Mouse (Mus musculus) naive thymus-derived CD4-positive, alpha-beta T cell, adult 2 months (primary cell): Measurements from ENCODE around the gene Slc43a2.

Experiments
- DNase-seq: peaks from one replicate; pipeline ENCODE4 v3.0.0-alpha.2; 2011; ENCODE audit warnings: low read depth

The Slc43a2 gene

DNA sequence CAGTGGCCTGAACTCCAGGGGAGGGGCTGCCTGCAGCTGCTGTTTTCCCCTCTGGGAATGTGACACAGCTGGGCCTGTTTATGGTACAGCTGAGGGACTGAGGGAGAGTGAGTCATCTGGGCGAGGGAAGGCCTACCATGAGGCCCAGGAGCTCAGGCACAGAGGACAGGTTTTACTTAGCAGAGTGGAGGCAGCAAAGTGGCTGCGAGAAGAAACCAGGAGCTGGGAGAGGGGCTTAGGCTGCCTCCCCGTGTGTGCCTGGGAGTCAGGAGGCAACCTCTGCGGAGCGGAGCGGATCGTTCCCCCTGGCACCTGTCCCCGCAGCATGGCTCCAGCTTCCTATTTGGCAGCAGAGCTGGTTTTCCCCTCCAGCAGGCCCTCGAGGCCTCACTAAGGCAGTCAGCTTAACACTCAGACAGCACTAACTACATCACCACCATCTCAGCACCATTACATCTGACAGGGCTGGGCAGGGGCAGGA lies 20.5 kb downstream of the Slc43a2 start:
- DNase-seq: no peak

DNA sequence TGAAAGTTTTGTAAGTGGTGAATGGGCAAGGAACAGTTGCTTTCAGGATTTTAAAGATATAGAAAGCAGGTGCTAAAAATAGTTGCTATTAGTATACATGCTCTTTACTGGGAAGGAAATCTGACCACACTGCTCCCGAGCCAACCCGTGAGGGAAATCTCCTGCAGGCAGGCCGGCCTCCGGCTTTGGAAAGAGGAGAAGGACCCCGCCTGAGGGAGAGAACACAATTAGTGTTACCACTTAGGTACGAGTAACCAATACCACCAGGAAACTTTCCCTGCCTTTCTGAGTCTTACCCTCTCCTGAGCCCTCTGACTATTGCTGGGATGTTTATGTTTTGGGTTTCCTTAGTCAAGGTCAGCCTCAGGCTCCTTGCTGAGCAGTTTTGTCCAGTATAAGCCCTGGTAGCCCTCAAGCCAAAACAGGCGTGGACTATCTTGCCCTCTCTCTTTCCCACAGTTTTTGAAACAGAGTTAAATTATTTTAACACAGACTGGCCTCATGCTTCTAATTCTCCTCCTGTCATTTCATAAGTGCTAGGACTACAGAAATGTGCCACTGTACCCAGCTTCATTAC lies 21.5 kb downstream of the Slc43a2 start:
- DNase-seq: no peak

DNA sequence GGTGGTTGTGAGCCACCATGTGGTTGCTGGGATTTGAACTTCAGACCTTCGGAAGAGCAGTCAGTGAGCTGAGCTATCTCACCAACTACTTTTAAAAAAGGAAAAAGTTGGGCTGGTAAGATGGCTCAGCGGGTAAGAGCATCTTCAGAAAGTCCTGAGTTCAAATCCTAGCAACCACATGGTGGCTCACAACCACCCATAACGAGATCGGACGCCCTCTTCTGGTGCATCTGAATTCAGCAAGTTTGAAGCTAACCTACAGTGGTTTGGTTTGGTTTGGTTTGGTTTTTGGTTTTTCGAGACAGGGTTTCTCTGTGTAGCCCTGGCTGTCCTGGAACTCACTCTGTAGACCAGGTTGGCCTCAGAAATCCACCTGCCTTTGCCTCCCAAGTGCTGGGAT lies 24.5 kb downstream of the Slc43a2 start:
- peak; percentile 33 for DNase-seq

DNA sequence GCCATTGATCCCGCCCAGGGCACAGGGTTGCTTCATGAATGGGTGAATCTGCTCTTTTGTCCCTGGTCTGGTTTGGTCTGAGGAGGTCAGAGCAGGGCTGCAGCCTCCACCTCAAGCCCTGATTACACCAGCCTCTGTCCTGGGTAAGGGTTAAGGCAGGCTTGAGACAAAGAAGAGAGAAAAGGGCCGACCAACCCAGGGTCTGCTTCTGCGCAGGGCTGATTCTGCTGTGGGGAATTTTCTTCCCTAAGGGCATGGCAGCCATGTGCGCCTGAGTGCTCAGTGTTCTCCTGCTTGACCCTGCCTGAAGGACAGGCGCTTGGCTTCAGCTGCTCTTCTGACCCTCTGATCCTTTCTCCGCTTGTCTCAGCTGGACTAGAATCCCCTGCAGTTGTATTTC lies 25.6 kb downstream of the Slc43a2 start:
- DNase-seq: no peak

DNA sequence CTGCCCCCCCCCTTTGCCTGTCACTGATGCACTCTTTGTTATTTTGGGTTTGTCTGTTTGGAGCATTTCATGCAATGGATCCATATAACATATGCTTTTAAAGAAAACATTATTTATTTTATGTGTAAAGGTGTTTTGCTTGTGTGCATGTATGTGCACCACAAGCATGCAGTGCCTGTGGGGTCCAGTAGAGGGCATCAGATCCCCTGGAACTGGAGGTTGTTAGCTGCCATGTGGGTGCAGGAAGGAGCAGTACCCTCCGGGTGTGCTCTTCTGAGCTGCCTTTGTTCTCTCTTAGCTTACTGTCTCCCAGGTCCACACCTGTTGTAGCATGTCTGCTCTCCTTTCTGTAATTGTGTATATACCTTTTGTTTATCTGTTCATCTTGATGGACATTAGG lies 26.6 kb downstream of the Slc43a2 start:
- DNase-seq: peak; percentile 48

DNA sequence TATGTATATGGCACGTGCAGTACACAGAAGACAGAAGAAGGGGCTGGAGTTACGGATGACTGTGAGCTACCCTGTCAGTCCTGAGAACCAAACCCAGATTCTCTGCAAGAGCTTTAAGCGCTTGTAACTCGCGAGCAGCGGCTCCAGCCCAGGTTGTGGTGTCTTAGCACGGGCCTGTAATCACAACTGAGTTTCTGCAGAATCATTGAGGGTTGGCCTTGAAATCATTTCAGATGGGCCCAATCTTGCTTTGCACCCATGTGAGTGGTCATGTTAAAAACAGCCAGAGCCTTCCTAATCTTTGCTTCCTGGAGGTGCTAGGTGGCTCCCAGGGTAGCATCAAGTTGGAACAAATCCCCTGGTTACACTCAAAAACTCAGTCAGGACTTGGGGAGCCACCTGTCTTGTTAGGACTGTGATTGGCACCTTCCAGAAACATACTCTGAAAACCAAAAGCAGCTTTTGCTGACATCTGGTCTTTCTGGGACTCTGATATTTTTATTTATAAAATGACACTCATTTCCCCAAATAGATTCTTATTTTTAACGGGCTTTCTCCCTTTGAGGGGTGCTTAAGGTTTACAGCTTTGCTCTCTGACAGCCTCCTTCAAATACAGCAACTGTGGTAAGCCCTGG lies 28.5 kb downstream of the Slc43a2 start:
- no peak for DNase-seq

DNA sequence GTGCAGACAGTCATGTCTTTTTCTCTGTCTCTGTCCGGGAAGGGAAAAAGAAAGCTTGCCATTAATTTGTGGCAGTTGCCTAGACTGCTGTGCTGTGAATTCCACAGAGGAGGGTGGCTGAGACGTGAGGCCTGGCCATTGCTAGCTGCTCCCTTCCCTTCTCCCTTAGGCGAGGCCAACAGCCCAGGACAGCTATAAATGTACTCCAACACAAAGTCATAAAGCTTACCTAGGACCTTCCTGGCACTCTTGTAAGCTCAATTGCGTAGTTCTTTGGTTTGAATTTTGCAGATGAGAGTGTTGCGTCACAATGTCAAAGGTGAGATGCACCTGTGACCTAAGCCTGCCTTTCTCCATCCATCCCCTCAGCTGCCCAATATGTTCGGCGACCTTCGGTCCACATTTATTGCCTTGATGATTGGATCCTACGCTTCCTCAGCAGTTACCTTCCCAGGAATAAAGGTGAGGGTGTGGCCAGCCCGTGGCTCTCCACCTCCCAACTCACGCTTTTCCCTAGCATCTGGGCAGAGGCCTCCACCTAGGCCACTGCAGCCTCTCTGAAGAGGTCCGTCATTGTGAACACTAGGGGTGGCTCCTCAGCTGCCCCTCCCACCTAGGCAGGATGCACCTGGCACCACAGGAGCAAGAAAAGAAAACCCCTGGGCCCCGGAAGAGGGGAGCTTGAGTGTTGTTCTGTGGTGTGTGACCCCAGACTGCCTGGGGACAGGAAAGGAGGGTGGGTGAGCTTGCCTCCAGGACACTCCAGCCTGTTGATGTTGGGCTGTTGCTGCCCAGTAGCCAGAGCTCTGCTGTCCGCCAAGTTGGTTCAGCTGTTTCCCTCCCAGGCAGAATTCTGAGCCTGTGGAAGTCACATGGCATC lies 29.3 kb downstream of the Slc43a2 start:
- peak; percentile 54 for DNase-seq

DNA sequence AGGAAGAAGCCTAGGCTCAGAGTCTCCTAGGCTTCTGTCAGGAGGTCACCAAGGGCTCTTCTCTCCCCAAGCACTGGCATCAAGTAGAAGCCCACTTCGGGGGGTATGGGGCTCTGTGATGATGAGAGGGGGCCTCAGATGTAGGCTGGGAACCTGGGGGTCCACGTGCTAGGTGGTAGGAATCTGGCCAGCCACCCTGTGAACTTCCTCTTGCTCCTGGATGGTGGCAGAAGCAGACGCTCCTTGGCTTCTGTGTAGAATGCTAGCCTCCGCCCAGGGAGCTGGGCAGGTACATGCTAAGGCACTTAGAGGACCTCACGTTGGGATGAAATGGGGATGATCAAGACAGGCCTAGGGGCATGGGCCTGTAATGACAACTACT lies 29.9 kb downstream of the Slc43a2 start:
- DNase-seq: no peak

DNA sequence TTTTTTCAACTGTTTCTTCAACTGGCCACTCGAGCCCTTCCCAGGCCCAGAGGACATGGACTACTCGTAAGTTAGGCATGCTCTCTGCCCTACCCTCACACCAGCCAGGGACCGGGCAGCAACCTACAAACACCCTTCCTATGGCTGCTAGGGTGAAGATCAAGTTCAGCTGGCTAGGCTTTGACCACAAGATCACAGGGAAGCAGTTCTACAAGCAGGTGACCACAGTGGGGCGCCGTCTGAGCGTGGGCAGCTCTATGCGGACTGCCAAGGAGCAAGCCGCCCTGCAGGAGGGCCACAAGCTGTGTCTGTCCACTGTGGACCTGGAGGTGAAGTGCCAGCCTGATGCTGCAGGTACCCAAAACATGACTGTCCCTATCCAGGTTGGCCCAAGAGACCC lies 31.3 kb downstream of the Slc43a2 start:
- no peak for DNase-seq

DNA sequence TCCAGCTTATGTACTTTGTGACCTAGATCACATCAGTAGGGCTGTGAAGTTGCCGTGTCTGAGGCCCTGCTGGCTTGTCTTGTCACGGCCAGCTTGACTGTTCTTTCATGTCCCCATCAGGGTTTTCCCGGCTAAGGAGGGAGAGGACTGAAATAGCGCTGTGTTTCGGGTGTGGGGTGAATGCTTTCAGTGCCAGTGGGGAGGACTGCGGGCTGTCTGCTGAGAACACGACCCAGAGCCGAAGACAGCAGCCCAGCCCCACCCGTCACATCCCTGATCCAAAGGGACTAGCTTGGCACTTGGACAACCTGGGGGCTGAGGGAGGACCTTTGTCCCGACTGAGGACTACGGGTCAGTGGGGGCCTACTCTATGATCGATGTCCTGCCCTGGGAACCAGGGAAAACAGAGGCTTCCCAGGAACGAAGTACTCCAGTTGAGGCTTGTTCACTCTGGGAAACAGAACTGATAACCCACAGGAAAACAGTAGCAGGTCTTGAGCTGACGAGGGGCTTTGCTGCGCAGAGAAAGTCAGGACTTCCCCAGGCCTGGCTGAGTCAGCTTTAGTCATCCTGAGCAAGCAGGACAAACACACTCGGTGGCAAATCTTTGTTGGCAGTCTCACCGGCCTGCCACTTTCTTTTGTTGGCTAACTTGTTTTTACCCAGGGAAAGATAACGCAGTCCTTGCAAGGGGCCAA lies 32.5 kb downstream of the Slc43a2 start:
- no peak for DNase-seq

DNA sequence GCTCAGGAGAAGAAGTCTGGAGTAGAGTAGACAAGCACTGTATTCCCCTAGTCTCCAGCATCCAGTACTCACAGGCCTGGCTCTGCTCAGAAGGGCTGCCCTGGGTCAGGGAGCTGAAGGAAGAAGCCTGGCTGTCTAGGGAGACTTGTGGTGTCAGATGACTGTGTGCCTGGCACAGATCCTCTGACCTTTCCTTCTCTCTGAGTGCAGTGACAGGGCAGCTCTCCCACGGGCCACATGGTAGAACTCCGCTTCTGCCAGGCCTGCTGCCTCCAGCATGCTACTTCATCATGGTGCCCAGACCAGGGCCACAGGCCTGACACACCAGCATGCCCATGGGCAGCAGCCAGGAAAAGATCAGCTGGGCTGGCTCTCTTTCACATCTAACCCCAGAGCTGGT lies 34.4 kb downstream of the Slc43a2 start:
- DNase-seq: no peak

DNA sequence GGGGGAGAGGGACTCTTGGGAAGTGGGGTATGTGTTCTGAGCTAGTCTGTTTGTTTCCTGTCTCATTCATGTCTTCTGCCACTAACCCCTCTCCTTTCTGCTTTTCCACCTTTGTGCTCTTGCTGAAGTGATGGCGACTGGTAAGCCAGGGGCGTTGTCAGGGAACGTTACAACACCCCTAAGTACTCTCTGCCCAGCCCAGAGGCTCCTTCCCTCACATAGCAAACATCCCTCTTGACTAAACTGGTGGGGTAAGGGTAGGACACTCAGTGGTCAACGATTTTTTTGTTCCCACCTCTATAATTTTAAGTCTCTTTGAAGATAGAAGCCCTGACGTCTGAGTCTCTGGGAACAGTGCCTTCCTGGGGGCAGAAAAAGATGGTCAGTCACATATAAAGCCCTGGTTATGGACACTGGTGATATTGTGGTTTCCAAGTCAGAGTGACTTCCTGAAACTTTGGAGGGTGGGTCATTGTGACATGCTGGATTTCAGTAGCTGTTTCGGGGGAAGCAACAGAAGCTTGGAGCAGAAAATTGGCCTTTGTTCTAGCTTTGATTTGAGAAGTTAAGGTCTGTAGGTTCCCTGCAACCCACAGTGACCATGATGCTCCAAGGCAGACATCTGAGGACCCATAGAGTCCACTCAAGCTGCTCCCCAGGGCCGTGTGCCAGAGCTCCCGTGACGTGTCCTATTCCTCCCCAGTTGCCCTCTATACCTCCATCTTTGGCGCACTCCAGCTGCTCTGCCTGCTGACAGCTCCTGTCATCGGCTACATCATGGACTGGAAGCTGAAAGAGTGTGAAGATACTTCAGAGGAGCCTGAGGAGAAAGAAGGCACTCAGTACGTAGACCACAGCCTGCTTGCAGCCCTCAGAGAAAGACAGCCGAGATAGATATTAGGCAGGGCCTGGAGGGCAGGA lies 35.0 kb downstream of the Slc43a2 start:
- no peak for DNase-seq

DNA sequence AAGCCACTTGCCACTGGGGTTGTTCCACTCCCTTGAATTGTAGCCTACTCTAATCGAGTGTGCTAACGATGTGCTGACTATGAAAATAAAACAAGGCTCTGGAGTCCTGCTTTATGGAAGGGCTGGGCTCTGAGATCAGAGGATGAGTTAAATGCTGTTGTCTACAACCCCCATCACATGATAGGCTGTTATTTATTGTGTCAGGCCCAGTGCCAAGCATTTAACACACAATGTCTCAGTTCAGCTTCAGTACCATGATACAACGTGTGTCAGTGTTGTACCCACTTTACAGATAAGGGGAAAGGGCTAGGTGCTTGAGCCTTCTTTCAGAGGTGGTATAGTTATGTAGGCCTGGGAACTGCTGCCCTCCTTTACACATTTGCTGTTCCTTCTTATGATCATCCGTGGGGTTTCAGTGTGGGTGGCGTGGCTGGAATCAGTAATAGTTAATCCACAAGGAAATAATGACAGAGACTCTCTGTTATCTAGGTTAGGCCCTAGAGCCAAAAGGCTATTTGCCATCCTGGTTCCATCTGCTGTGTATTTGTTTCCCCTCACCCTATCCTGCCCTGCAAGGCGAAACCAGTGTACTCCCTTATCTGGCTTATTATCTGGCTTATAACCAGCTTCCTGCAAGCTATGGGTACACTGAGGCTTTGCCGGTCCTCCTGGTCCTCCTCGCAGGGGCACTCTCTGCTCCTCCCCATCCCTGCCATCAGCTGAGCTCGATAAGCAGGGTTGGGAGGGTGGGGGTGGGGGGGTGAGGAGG lies 36.0 kb downstream of the Slc43a2 start:
- DNase-seq: no peak

DNA sequence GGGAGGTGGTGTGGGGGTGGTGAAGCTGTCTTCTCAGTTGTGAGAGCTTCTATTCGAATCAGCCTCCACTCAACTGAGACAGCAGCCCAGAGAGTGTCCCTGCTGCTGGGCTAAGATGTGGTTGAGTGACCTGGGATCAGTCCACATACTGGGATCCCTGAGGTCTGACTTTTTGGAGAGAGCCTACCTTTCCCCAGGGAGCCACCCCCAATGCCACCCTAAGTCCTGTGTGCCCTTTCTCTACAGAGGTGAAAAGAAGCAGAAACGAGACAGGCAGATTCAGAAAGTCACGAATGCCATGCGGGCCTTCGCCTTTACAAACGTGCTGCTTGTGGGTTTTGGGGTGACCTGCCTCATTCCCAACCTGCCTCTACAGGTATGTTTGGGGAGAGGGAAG lies 36.6 kb downstream of the Slc43a2 start:
- no peak for DNase-seq

DNA sequence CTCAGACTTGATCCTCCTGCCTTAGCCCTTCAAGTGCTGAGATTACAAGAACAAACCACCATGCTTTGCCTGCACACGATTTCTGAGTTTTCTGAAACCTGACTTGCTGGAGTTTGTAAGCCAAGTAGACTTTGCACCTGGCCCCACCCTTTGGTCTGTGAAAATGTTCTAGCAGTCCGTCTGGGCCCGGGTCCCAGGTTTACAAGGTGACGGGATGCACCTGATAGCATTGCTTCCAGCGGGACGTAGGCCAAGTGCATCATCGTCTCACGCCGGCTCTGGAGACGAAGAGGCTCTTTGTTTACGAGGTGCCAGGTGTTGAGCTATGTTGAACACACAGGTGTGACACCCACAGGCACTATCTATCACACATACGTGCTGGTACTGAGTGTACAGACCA lies 37.5 kb downstream of the Slc43a2 start:
- DNase-seq: no peak

DNA sequence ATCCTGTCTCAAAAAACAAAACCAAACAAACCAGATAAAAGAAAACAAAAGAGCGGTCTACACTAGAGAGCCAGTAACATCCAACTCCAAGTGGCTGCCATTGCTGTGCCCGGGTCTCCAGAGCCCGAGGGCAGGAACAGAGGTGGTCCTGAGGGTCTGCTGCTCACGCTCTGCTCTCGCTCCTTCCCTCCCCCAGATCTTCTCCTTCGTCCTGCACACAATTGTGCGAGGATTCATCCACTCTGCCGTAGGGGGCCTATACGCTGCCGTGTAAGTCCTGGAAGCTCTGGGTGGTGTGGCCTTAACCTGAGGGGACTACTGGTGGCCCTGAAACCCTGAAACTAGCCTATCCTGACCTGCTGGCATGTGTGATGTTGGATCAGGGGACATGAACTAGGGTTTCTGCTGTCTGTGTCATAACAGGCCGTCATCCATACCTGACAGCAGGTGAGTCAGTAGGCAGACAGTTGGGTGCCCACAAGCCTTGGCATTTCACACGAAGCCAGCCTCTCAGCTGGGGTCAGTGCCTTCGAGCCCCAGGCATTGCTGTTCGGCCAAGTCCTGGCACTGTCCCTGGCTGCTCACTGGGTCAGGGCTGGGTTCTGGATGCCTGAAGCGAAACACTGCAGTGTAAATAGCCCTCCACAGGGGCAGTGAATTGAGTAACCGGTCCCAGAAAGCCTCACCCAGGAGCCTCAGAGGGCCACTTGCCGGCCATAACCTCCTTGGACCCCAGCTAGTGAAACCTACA lies 39.1 kb downstream of the Slc43a2 start:
- no peak for DNase-seq

DNA sequence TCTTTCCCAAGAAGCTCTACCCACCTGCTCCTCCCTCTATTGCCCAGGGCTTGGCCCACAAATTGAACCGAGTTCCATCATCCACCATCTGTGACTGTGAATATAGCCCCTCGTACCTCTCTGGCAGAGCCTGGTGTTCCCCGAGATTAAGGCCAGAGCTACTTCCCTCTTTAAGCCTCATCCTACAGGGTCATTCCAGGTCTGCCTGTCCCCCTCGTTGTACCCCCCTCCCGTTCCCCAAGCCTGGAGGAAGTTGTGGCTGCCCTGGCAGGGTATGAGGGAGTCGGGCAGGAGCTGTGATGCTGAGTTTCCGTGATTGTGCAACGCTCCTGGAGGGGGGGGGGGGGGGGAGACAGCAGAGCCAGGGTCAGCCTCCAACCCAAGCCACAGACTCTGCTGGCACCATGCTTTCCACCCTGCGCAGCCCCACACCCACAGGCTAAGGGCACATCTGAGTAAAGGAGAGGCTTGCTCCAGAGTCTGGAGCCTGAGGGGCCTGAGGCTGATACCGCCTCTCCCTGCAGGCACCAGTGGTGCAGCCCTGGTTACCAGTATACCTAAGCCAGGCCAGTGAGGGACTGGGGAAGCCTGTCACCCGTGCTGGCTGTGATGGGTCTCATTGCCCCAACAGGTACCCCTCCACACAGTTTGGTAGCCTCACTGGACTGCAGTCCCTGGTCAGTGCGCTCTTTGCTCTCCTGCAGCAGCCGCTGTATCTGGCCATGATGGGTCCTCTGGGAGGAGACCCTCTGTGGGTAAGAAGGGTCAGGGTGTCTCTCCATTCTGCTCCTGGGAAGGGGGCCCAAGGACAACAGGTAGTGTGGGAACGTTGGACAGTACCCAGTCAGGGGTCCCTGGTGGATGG lies 39.9 kb downstream of the Slc43a2 start:
- no peak for DNase-seq

DNA sequence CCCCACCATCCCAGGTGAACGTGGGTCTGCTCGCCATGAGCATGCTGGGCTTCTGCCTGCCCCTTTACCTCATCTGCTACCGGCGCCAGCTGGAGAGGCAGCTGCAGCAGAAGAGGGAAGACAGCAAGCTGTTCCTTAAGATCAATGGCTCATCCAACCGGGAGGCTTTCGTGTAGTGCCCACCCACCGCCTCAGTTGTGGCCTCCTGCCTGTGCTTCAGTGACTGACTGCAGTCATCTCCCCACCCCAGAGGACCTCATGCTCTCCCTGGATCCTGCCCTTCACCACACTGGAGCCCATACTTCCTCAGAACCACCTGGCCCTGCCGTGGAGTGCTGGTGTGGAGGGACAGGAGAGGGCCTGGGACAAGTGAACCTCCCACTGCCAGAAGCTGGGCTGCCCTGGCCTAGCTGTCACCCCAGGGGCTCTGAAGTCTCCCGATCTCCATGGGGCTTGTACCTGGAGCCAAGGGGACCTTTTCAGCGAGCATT lies 40.9 kb downstream of the Slc43a2 start:
- DNase-seq: no peak
